Mouse (Mus musculus) lung, postnatal 0 days (tissue): ENCODE results near the gene Zfhx2. TPM values are rescaled to one million over a fixed set of nuclear protein-coding genes. Genes with fewer than 3 reads are reported as not detected.
A peak's percentile ranks its signal among the peaks of the same experiment; 100 is the strongest.

Experiments
- ATAC-seq: fragments of 200-750 bp; cut with Nextera tagmentation; 2 replicates; pipeline ENCODE4 v1.8.0; 2017; ENCODE audit warnings: moderate library complexity
- DNase-seq: peaks from one replicate; pipeline ENCODE4 v3.0.0-alpha.2; 2016; ENCODE audit warnings: low spot score
- H3K27ac ChIP-seq: fragments of 300-500 bp; sonication (generic); 2 replicates; pipeline ENCODE4 v1.5.1; 2014; ENCODE audit warnings: antibody characterized with exemption, mild to moderate bottlenecking, low read length, mixed read lengths
- H3K27me3 ChIP-seq: fragments of 300-500 bp; sonication (generic); replicated peaks from 2 replicates; pipeline ENCODE4 v1.6.1; 2014; ENCODE audit warnings: low read length, mixed read lengths; ENCODE audit not compliant: insufficient read depth
- H3K36me3 ChIP-seq: fragments of 300-500 bp; sonication (generic); 2 replicates; pipeline ENCODE4 v1.6.1; 2014; ENCODE audit warnings: low read length, mixed read lengths; ENCODE audit not compliant: insufficient read depth
- H3K4me1 ChIP-seq: fragments of 300-500 bp; sonication (generic); 2 replicates; pipeline ENCODE4 v1.6.1; 2014; ENCODE audit warnings: antibody characterized with exemption, low read depth, low read length, mixed read lengths; ENCODE audit not compliant: insufficient read depth
- H3K4me2 ChIP-seq: fragments of 300-500 bp; sonication (generic); replicated peaks from 2 replicates; pipeline ENCODE4 v1.6.1; 2014; ENCODE audit warnings: low read depth, mild to moderate bottlenecking, low read length, moderate library complexity, mixed read lengths
- H3K4me3 ChIP-seq: fragments of 300-500 bp; sonication (generic); 2 replicates; pipeline ENCODE4 v1.5.1; 2014; ENCODE audit warnings: low read depth, low read length
- H3K9ac ChIP-seq: fragments of 300-500 bp; sonication (generic); replicated peaks from 2 replicates; pipeline ENCODE4 v1.6.1; 2014; ENCODE audit warnings: low read depth, mild to moderate bottlenecking
- H3K9me3 ChIP-seq: fragments of 300-500 bp; sonication (generic); 2 replicates; pipeline ENCODE4 v1.6.1; 2016; ENCODE audit warnings: low read length, mixed read lengths
- CTCF ChIP-seq: IDR thresholded peaks from 2 replicates; pipeline ENCODE4 v1.5.1; 2016; ENCODE audit warnings: antibody characterized with exemption, mild to moderate bottlenecking
- EP300 ChIP-seq: IDR thresholded peaks from 2 replicates; pipeline ENCODE4 v1.6.1; 2016; ENCODE audit warnings: antibody characterized with exemption, mild to moderate bottlenecking, control low read depth
- WGBS: fragments of 180-500 bp; shearing (Covaris S2); extraction: QIAGEN DNeasy Blood & Tissue Kit; methylation state at CpG from one replicate; pipeline ENCODE4 v1.1.7; 2014; 5-methylcytosine and 5-hydroxymethylcytosine counted together
- polyA plus RNA-seq: library from polyadenylated mRNA; unstranded; fragments of >200 nt; fragmentation: Nextera tagmentation; extraction: Ambion mirVana; gene quantifications from 2 replicates; pipeline ENCODE4 v1.2.1, GENCODE M21; 2015

Zfhx2 gene
- polyA plus RNA-seq, 1 experiment from 2014 or later = 1.0 TPM

DNA sequence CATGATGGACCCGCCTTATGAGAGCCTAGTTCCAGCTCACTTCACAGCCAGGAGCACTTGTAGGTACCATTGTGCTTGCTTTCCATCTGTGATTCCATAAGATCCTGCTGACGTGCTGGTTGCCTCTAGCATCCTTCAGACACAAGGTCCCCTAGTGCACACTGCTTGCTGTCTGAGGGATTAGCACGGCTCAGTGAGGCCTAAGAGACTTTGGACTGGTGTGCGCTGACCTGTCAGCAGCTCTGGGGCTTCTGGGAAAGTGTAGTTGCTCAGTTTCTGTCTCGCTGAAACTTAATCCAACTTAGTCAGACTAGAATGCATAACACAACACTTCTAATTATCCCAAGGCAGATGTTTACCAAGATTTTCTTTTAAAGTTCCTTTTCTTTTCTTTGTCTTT, 32.2 kb downstream of the Zfhx2 start:
- no peaks in the 10 kb centered on the region for H3K27me3 ChIP-seq
- H3K4me2 ChIP-seq = no peak overlapping the region
- no peak overlapping the region for H3K27ac ChIP-seq
- no peaks in the 10 kb centered on the region for H3K4me1 ChIP-seq
- ATAC-seq (no peak), DNase-seq (no peak)
- no peak overlapping the region for H3K4me3 ChIP-seq
- H3K9me3 ChIP-seq = no peaks in the 10 kb centered on the region
- H3K9ac ChIP-seq = no peak overlapping the region
- no peak for TF ChIP-seq CTCF
- H3K36me3 ChIP-seq = no peaks in the 10 kb centered on the region
- WGBS = 70% methylated on average over 5 of the region's 5 CpGs

GRCm38 (mm10) chr14:55059009-55059408, 33.1 kb downstream of the Zfhx2 start:
- Histone ChIP-seq H3K27me3 (no peaks in the 10 kb centered on the region), H3K4me3 (no peak overlapping the region), H3K9ac (no peak overlapping the region), H3K27ac (no peak overlapping the region), H3K9me3 (no peaks in the 10 kb centered on the region), H3K36me3 (no peaks in the 10 kb centered on the region), H3K4me2 (no peak overlapping the region), H3K4me1 (no peaks in the 10 kb centered on the region)
- DNase-seq (no peak), ATAC-seq (no peak)
- TF ChIP-seq CTCF (no peak), EP300 (no peak)
- WGBS = 70% methylated on average over 1 of the region's 1 CpGs

DNA sequence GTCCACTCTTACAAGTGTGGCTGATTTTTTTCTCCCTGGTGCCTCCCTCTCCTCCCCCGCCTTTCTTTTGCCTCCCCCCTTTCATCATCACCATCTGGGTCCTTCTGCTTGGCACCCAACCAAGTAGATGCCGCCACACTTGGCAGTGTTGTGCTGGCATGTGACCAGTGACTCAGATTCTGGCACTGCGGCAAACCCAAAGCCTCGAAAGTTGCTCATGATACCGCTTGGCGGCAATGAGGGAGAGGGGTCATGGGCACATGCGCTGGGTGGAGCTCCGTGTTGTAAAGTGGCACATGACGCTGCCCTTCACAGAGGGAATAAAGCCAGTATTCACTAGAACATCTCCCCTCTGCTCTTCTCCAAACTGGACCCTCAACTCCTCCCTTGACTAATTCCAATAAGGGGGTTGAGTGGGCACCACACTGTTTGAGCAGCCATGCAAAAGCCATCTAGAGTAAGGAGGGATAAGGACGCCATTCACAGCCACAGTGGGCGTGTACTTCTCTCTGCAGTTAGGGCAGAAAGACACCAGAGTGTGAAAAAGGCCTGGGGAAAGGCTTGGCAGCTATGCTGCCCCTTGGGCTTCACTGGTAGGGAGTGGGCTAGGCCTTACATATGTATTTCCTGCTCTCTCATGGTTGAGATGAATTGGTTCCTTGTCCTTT, 36.8 kb downstream of the Zfhx2 start:
- WGBS = 54% methylated on average over 11 of the region's 11 CpGs
- Histone ChIP-seq H3K9ac (no peak overlapping the region), H3K27ac (no peak overlapping the region), H3K4me2 (no peak overlapping the region), H3K4me3 (no peak overlapping the region), H3K4me1 (no peaks in the 10 kb centered on the region), H3K36me3 (no peaks in the 10 kb centered on the region), H3K9me3 (no peaks in the 10 kb centered on the region), H3K27me3 (no peaks in the 10 kb centered on the region)
- DNase-seq (peak; percentile 14), ATAC-seq (peak; percentile 40)
- TF ChIP-seq CTCF (no peak), EP300 (no peak)

GRCm38 (mm10) chr14:55054191-55054749, 37.9 kb downstream of the Zfhx2 start:
- 76% methylated on average over 10 of the region's 10 CpGs for WGBS
- ATAC-seq (no peak), DNase-seq (no peak)
- Histone ChIP-seq H3K4me1 (no peaks in the 10 kb centered on the region), H3K4me3 (no peak overlapping the region), H3K9ac (no peak overlapping the region), H3K4me2 (no peak overlapping the region), H3K9me3 (no peaks in the 10 kb centered on the region), H3K36me3 (no peaks in the 10 kb centered on the region), H3K27me3 (no peaks in the 10 kb centered on the region), H3K27ac (no peak overlapping the region)
- no peak for TF ChIP-seq CTCF
- no peak for TF ChIP-seq EP300

DNA sequence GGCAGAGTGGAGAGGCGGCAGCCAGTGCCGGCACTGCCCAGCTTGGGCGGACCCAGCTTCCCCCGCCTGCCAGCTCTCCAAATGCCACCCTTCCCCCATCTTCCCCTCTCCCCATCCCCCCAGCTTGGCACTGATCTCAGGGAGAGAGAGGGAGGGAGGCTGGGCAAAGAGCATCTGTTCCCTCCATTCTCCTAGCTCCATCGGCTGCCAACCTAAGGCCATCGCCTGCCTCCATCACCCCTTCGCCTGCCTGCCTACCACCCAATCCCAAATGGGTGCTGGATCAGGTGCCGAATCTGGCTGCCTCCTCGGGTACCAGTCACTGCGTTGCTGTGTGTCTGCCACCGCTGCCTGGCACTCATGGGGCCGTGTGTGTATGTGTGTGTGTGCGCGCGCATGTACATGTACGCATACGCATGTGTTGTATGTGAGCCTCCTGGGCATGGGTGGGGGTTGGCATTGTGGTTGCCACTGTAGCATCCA, 38.4 kb downstream of the Zfhx2 start:
- TF ChIP-seq CTCF (no peak), EP300 (no peak)
- H3K4me1 ChIP-seq = no peaks in the 10 kb centered on the region
- H3K27me3 ChIP-seq = no peaks in the 10 kb centered on the region
- no peak overlapping the region for H3K4me3 ChIP-seq
- no peak overlapping the region for H3K27ac ChIP-seq
- H3K4me2 ChIP-seq = no peak overlapping the region
- no peak overlapping the region for H3K9ac ChIP-seq
- no peaks in the 10 kb centered on the region for H3K9me3 ChIP-seq
- 80% methylated on average over 17 of the region's 17 CpGs for WGBS
- no peaks in the 10 kb centered on the region for H3K36me3 ChIP-seq
- peak; percentile 10 for DNase-seq
- ATAC-seq = no peak

DNA sequence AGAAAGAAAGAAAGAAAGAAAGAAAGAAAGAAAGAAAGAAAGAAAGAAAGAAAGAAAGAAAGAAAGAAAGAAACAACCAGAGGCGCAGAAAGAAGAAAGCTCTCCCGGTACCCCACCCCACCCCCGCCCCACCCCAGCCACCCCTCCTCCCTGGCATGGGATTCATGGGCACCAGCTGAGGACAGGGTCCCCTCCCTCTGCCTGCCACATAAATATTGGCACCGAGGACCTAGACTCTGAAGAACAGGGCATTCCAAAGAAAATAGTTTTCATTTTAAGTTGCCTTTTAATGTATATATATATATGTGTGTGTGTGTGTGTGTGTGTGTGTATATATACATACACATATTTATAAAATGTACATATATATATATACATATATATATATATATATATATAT, 39.1 kb downstream of the Zfhx2 start:
- Histone ChIP-seq H3K27ac (no peak overlapping the region), H3K4me2 (no peak overlapping the region), H3K4me1 (no peaks in the 10 kb centered on the region), H3K36me3 (no peaks in the 10 kb centered on the region), H3K9me3 (no peaks in the 10 kb centered on the region), H3K9ac (no peak overlapping the region), H3K4me3 (no peak overlapping the region), H3K27me3 (no peaks in the 10 kb centered on the region)
- WGBS = 75% methylated on average over 4 of the region's 4 CpGs
- no peak for ATAC-seq
- DNase-seq = no peak
- TF ChIP-seq CTCF = no peak
- no peak for TF ChIP-seq EP300
